13 mouse cellular contexts compared by ENCODE assay signal in the genomic region with DNA sequence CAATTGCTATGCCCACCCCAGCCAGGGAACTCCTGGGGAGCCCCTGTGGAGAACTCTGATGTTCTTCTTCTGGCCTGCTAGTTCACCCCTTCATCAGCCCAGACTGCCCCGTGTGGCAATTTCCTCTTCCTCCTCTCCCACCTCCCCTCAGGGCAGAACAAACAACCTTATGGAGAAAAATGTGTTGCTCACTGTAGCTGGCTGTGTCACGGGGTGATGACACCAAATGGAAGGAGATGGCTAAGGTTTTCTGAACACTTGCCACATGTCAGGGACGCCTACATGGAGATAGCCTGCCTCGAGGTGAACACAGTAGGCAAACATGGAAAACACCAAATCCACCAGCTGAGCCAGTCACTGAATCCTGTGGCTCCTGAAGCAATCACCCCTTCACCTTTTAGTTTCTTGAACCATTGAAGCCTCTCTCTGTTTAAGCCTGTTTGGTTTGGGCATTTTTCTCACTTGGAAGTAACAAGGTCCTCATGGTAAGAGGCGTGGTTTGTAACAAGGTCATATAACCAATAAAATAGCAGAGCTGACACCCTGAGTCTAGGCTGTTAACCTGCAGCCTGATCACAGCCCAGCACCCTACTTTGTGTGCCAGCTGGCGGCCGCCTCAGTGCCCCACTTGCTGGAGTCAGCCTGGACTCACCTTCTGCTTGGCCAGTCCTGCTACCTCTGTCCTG.
DNase-seq lines count a peak whose midpoint lies in the region; ATAC-seq and TF ChIP-seq lines count a peak whose summit lies in the region.
"Had no signal": no experiment of that assay in that cellular context is flagged by ENCODE, and none has a peak within 500 bp of the region (broad histone marks: within the 10 kb centered on the region; RNA-seq: fewer than 3 reads in every experiment).

No protein-coding gene starts in this region.

- DNase-seq in cerebellum, adult 9-10 months: peak; percentile 65
- DNase-seq in cerebellum, postnatal 14 days: no peak
- no peak for DNase-seq in layer of hippocampus, adult 2 months (ENCODE audit: low spot score in 2 of 2)
- DNase-seq in layer of hippocampus, adult 18-20 months (ENCODE audit: low spot score in 2 of 2): no peak
- DNase-seq in urinary bladder, postnatal 36 days (ENCODE audit: low spot score in 2 of 2): no peak
- DNase-seq: heart, postnatal 14 days; left cerebral cortex, postnatal 4 days; lung, postnatal 14 days; right cerebral cortex, adult 18-20 months; thymus, adult 18-20 months had no signal

- peak overlapping the region; percentile 25; the same call in 1 of the 2 replicates for H3K27ac ChIP-seq in layer of hippocampus, adult 2 months
- H3K27ac ChIP-seq in bone marrow, adult 2 months (ENCODE audit: control insufficient read depth, insufficient read depth, low read depth, low read length, poor library complexity): peak overlapping the region; percentile 74
- H3K27ac ChIP-seq: embryonic facial prominence, embryonic 10.5 days had no signal

- TF ChIP-seq POLR2A in bone marrow, adult 2 months (IDR thresholded peaks at IDR 0.05; ENCODE audit: borderline replicate concordance, control insufficient read depth, low read depth, low read length): no peak

- ATAC-seq in megakaryocyte, adult 5-6 weeks (ENCODE audit: poor library complexity, severe bottlenecking): peak; percentile 25

- H3K4me3 ChIP-seq in layer of hippocampus, adult 2 months: no peak overlapping the region
- peak overlapping the region; percentile 42 for H3K4me3 ChIP-seq in bone marrow, adult 2 months (replicated peaks; ENCODE audit: control insufficient read depth, low read depth, low read length)
- H3K4me3 ChIP-seq: embryonic facial prominence, embryonic 10.5 days had no signal

- H3K4me1 ChIP-seq in bone marrow, adult 2 months (ENCODE audit: control insufficient read depth, insufficient read depth, low read length): peaks cover 19% of the 10 kb centered on the region

- WGBS in bone marrow, adult 2 months: 42% methylated on average over 7 of the region's 7 CpGs

- no peak for TF ChIP-seq CTCF in layer of hippocampus, adult 2 months (conservative IDR thresholded peaks at IDR 0.05)
- TF ChIP-seq CTCF in bone marrow, adult 2 months (IDR thresholded peaks at IDR 0.05; ENCODE audit: control insufficient read depth, insufficient read depth, low read length): no peak
